Mouse (Mus musculus) brown adipose tissue, adult 24 weeks (tissue): Measurements from ENCODE around the gene Olfr805. TPM values are rescaled to one million over a fixed set of nuclear protein-coding genes. Genes with fewer than 3 reads are reported as not detected.

Source experiments
- H3K27ac ChIP-seq: fragments of 200-500 bp; replicated peaks from 2 replicates; pipeline ENCODE4 v1.5.1; 2012; ENCODE audit warnings: low read depth, mild to moderate bottlenecking, low read length
- H3K4me1 ChIP-seq: fragments of 200-500 bp; 2 replicates; pipeline ENCODE4 v1.6.1; 2012; ENCODE audit warnings: low read length, mixed read lengths; ENCODE audit not compliant: control insufficient read depth, insufficient read depth, insufficient read length
- H3K4me3 ChIP-seq: fragments of 200-500 bp; 2 replicates; pipeline ENCODE4 v1.5.1; 2012; ENCODE audit warnings: low read depth, mild to moderate bottlenecking, low read length, moderate library complexity; ENCODE audit not compliant: insufficient read depth
- polyA plus RNA-seq: library from polyadenylated mRNA; stranded (reverse); fragments of >200 nt; gene quantifications from 2 replicates; pipeline ENCODE4 v1.2.4, GENCODE M21; 2012; ENCODE audit not compliant: missing spikeins, insufficient read depth, insufficient read length

The Olfr805 gene
- polyA plus RNA-seq, result not detected in 2 replicates

GRCm38 (mm10) chr10:129729275-129729674 lies at the start of gene Olfr805:
TSS of gene Olfr805 (minus strand) at chr10:129729375.
- Histone ChIP-seq H3K27ac (no peak within 1 kb of the TSS), H3K4me3 (no peak within 1 kb of the TSS), H3K4me1 (no peaks in the 10 kb centered on the region)

- H3K27ac ChIP-seq, result no peak overlapping the region
- H3K4me3 ChIP-seq, result no peak overlapping the region
- H3K4me1 ChIP-seq, result no peaks in the 10 kb centered on the region
Measured at GRCm38 (mm10) chr10:129778123-129778522, 48.9 kb upstream of the Olfr805 start.

GRCm38 (mm10) chr10:129774338-129774737 lies 45.2 kb upstream of the Olfr805 start, which contains the start of gene Olfr809:
TSS of gene Olfr809 (plus strand) at chr10:129774638.
- Histone ChIP-seq H3K4me1 (no peaks in the 10 kb centered on the region), H3K4me3 (no peak within 1 kb of the TSS), H3K27ac (no peak within 1 kb of the TSS)

- no peak within 1 kb of the TSS for H3K4me3 ChIP-seq
- no peak within 1 kb of the TSS for H3K27ac ChIP-seq
- H3K4me1 ChIP-seq, result no peaks in the 10 kb centered on the region
Measured at GRCm38 (mm10) chr10:129765182-129765581, 36.0 kb upstream of the Olfr805 start, which contains the start of gene Olfr808. TSS of gene Olfr808 (plus strand) at chr10:129765482.

GRCm38 (mm10) chr10:129757693-129758092 lies 28.5 kb upstream of the Olfr805 start, which contains the start of gene Olfr807:
TSS of gene Olfr807 (minus strand) at chr10:129757793.
- Histone ChIP-seq H3K4me3 (no peak within 1 kb of the TSS), H3K27ac (no peak within 1 kb of the TSS), H3K4me1 (no peaks in the 10 kb centered on the region)

GRCm38 (mm10) chr10:129741821-129742220 lies 12.6 kb upstream of the Olfr805 start, which contains the start of gene Olfr806:
TSS of gene Olfr806 (minus strand) at chr10:129741921.
- no peak within 1 kb of the TSS for H3K4me3 ChIP-seq
- no peak within 1 kb of the TSS for H3K27ac ChIP-seq
- H3K4me1 ChIP-seq, result no peaks in the 10 kb centered on the region

- Histone ChIP-seq H3K4me1 (no peaks in the 10 kb centered on the region), H3K27ac (no peak within 1 kb of the TSS), H3K4me3 (no peak within 1 kb of the TSS)
Measured at GRCm38 (mm10) chr10:129702910-129703309, 26.3 kb downstream of the Olfr805 start, which contains the start of gene Olfr804. TSS of gene Olfr804 (plus strand) at chr10:129703210.

- Histone ChIP-seq H3K4me1 (no peaks in the 10 kb centered on the region), H3K4me3 (no peak within 1 kb of the TSS), H3K27ac (no peak within 1 kb of the TSS)
Measured at GRCm38 (mm10) chr10:129694186-129694585, 35.0 kb downstream of the Olfr805 start, which contains the start of gene Olfr803. TSS of gene Olfr803 (minus strand) at chr10:129694286.

- Histone ChIP-seq H3K27ac (no peak within 1 kb of the TSS), H3K4me1 (no peaks in the 10 kb centered on the region), H3K4me3 (no peak within 1 kb of the TSS)
Measured at GRCm38 (mm10) chr10:129688069-129688468, 41.1 kb downstream of the Olfr805 start, which contains the start of gene Olfr802. TSS of gene Olfr802 (minus strand) at chr10:129688169.

- no peak within 1 kb of the TSS for H3K4me3 ChIP-seq
- H3K27ac ChIP-seq, result no peak within 1 kb of the TSS
- H3K4me1 ChIP-seq, result no peaks in the 10 kb centered on the region
Measured at GRCm38 (mm10) chr10:129673765-129674164, 55.4 kb downstream of the Olfr805 start, which contains the start of gene Olfr801. TSS of gene Olfr801 (minus strand) at chr10:129673865.

Other genes with a start within 250 kb of the Olfr805 start
- gene Olfr789, start 244.6 kb downstream of the Olfr805 start, polyA plus RNA-seq, result not detected in 2 replicates
- not detected in 2 replicates for gene Olfr790, start 230.9 kb downstream of the Olfr805 start, polyA plus RNA-seq
- not detected in 2 replicates for gene Olfr791, start 207.6 kb downstream of the Olfr805 start, polyA plus RNA-seq
- not detected in 2 replicates for gene Olfr792, start 190.2 kb downstream of the Olfr805 start, polyA plus RNA-seq
- gene Olfr794, start 161.7 kb downstream of the Olfr805 start, polyA plus RNA-seq, result not detected in 2 replicates
- gene Olfr796, start 116.8 kb downstream of the Olfr805 start, polyA plus RNA-seq, result not detected in 2 replicates
- gene Olfr798, start 101.4 kb downstream of the Olfr805 start, polyA plus RNA-seq, result not detected in 2 replicates
- gene Olfr799, start 91.9 kb downstream of the Olfr805 start, polyA plus RNA-seq, result not detected in 2 replicates
- gene Olfr800, start 71.7 kb downstream of the Olfr805 start, polyA plus RNA-seq, result not detected in 2 replicates
- not detected in 2 replicates for gene Olfr801, start 55.5 kb downstream of the Olfr805 start, polyA plus RNA-seq
- not detected in 2 replicates for gene Olfr802, start 41.2 kb downstream of the Olfr805 start, polyA plus RNA-seq
- gene Olfr803, start 35.1 kb downstream of the Olfr805 start, polyA plus RNA-seq, result not detected in 2 replicates
- gene Olfr804, start 26.2 kb downstream of the Olfr805 start, polyA plus RNA-seq, result not detected in 2 replicates
- gene Olfr806, start 12.5 kb upstream of the Olfr805 start, polyA plus RNA-seq, result not detected in 2 replicates
- not detected in 2 replicates for gene Olfr807, start 28.4 kb upstream of the Olfr805 start, polyA plus RNA-seq
- not detected in 2 replicates for gene Olfr808, start 36.1 kb upstream of the Olfr805 start, polyA plus RNA-seq
- not detected in 2 replicates for gene Olfr809, start 45.3 kb upstream of the Olfr805 start, polyA plus RNA-seq
- not detected in 2 replicates for gene Olfr810, start 65.5 kb upstream of the Olfr805 start, polyA plus RNA-seq
- not detected in 2 replicates for gene Olfr811, start 75.0 kb upstream of the Olfr805 start, polyA plus RNA-seq
- not detected in 2 replicates for gene Olfr812, start 116.7 kb upstream of the Olfr805 start, polyA plus RNA-seq
- not detected in 2 replicates for gene Olfr813, start 126.0 kb upstream of the Olfr805 start, polyA plus RNA-seq
- not detected in 2 replicates for gene Olfr814, start 150.5 kb upstream of the Olfr805 start, polyA plus RNA-seq
- gene Olfr815, start 176.5 kb upstream of the Olfr805 start, polyA plus RNA-seq, result not detected in 2 replicates
- not detected in 2 replicates for gene Olfr816, start 186.2 kb upstream of the Olfr805 start, polyA plus RNA-seq
- not detected in 2 replicates for gene Olfr818, start 219.7 kb upstream of the Olfr805 start, polyA plus RNA-seq
- gene Olfr819, start 237.9 kb upstream of the Olfr805 start, polyA plus RNA-seq, result not detected in 2 replicates
- gene Olfr247, start 246.8 kb upstream of the Olfr805 start, polyA plus RNA-seq, result not detected in 2 replicates